Mouse (Mus musculus): ENCODE results near the gene Hmgn1. TPM values are rescaled to one million over a fixed set of nuclear protein-coding genes. Genes with fewer than 3 reads are reported as not detected.

Gene Hmgn1
- 351 and 391 TPM in 2 replicates for total RNA-seq (2017)

DNA sequence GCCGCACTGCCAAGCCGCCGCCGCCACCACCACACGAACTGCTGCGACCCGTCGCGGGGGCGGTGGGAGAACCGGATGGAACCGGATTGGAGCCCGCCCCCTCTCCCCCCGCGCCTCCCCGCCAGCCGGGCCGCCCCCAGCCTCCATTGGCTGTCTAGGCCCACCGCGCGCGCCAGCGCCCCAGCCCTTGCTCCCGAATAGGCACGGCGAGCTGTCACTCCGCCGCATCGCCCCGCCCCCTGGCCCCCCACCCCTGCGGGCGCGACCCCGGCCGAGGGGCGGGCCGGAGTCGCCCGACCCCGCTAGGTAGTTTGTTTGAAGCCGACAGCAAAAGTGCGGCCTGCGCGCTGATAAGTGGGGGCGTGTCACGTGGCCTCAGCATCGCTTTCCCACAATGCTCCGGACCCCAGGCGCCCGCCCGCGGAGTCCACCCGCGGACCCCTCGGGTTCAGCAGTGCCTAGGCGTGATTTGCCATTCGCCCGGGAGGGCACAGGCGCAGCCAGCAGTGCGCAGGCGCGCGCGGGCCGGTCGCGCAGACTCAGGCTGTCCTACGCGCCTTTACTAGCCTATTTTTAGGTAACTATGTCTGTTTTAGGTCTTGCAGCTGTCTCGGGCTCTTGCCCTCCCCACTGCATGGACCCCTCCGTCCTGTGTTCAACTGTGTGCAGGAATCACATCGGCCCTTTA, at the start of gene Hmgn1:
Gene Hmgn1, minus strand, starts transcription at position 73 of the 688 bp plus-strand sequence.
- peak; percentile 90 to 91 for ATAC-seq (replicated peaks in 1 of 2; ENCODE audit: insufficient read depth in 1 of 2, low FRiP score in 2 of 2, low TSS enrichment in 1 of 2, low read depth in 1 of 2, poor library complexity in 2 of 2, severe bottlenecking in 2 of 2)

DNA sequence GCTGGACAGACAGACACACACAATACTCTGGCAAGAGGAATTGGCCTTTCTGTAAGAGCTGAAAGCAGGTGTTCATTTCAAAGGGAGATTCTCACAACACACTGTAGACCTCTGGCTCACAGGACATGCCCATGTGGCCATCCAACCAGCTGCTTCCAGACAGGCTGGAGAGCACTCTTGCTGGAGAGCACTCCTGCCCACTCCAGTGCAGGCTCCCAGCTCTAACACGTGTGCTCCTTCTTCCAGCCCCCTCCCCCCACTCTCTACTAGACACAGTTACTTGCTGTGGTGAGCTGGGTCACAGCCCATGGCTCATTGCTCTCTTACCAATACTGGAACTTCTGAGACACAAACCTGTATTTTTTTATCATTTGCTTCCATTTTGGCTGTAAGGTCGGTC, 47.9 kb upstream of the Hmgn1 start:
- no peak for ATAC-seq (replicated peaks in 1 of 2; ENCODE audit: insufficient read depth in 1 of 2, low FRiP score in 2 of 2, low TSS enrichment in 1 of 2, low read depth in 1 of 2, poor library complexity in 2 of 2, severe bottlenecking in 2 of 2)

DNA sequence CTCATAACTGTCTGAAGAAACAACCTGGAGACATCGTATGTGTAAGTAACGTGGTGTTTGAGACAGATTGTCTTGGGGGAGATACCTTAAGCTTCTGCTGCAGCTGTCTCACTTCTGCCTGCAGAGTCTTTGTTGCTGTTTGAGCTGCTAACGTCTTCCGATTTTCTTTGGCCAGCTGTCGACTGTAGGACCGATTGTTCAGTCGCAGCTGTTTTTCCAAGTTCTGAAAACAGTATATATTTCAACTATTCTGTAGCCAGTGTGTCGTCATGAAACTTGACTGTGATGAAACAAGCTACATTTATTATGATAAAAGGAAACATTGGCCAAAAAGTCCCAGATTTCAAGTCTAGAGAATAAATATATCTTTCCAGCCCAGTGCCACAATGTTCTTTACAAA, 46.1 kb upstream of the Hmgn1 start:
- no peak for ATAC-seq (replicated peaks in 1 of 2; ENCODE audit: insufficient read depth in 1 of 2, low FRiP score in 2 of 2, low TSS enrichment in 1 of 2, low read depth in 1 of 2, poor library complexity in 2 of 2, severe bottlenecking in 2 of 2)

DNA sequence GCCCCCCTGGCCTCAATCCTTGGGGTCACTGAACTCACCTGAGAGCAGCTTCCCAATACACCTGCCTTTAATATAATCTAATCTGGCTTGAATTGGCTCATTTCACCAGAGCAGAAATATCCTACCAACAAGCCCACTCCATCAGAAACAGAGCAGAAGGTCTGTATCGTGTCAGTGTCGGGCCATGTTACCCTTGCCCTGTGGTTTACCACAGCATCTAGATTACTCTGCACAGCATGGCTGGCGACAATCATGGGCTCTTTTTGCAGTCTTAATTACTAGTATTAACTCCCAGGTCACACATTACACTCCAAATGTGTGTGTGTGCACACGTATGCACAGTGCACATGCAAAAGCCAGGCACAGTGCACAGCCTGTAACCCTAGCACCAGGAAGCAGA, 41.3 kb upstream of the Hmgn1 start:
- no peak for ATAC-seq (replicated peaks in 1 of 2; ENCODE audit: insufficient read depth in 1 of 2, low FRiP score in 2 of 2, low TSS enrichment in 1 of 2, low read depth in 1 of 2, poor library complexity in 2 of 2, severe bottlenecking in 2 of 2)

DNA sequence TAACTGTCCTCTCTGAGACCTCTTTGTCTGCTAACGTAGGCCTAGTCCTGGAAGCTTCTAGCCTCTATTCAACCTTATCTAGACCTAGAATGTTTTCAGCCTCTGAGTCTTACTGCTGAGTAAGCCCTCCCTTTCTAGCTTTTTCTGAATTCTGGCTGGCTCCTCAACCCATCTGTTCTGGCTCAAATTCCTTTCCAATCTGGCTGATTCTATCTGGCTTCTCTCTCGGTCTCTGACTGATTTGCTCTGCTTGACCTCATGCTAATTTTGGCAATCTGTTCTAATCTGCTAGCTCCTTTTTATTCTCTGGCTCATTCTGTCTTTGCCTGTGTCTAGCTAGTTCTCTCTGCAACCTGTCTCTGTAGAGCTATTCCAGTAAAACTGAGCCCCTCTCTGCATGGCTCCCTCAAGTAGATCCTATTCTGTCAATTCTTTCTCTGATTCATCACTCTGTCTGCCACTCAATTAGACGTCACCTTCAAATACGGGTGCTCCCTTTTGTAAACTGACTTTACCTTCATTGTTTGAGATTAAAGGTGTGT, 38.3 kb upstream of the Hmgn1 start:
- ATAC-seq (replicated peaks in 1 of 2; ENCODE audit: insufficient read depth in 1 of 2, low FRiP score in 2 of 2, low TSS enrichment in 1 of 2, low read depth in 1 of 2, poor library complexity in 2 of 2, severe bottlenecking in 2 of 2) = no peak

DNA sequence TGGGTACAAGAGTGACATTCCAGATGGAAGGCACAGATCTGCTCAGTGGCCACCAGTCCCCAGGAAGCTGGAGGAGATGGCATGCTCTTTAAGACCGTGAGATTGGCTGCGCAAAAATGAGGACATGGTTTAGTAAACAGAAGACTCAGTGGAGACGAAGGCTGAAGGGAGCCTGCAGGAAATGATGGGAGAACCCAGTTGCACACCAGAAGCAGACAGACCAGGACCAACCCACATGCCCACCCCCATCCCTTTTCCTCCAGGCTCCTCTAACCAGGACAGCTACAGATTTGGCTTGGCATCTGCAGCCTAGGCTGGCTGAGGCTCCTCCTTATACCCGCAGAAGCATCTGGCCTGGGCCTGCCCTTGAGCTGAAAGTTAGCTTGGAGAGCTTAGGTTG, 33.8 kb upstream of the Hmgn1 start:
- ATAC-seq (replicated peaks in 1 of 2; ENCODE audit: insufficient read depth in 1 of 2, low FRiP score in 2 of 2, low TSS enrichment in 1 of 2, low read depth in 1 of 2, poor library complexity in 2 of 2, severe bottlenecking in 2 of 2) = no peak

DNA sequence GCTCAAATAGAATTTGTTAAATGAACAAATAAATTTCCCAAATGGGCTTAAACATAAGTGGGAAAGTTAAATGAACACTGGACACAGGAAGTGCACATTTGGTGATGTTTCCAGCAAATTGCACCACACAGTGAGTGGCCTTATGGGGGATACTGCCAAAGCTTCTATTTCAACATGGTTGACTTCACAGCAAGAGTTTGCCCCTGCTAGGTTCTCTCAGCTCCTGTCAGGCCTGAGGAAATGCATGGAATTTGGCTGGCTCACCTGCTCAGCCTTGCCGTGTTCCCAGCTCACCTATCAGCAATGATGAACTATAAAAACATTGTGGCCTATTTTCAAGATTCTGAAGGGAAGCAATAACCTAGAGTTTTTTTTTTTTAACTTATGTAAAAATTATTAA, 33.4 kb upstream of the Hmgn1 start:
- ATAC-seq (replicated peaks in 1 of 2; ENCODE audit: insufficient read depth in 1 of 2, low FRiP score in 2 of 2, low TSS enrichment in 1 of 2, low read depth in 1 of 2, poor library complexity in 2 of 2, severe bottlenecking in 2 of 2) = no peak

DNA sequence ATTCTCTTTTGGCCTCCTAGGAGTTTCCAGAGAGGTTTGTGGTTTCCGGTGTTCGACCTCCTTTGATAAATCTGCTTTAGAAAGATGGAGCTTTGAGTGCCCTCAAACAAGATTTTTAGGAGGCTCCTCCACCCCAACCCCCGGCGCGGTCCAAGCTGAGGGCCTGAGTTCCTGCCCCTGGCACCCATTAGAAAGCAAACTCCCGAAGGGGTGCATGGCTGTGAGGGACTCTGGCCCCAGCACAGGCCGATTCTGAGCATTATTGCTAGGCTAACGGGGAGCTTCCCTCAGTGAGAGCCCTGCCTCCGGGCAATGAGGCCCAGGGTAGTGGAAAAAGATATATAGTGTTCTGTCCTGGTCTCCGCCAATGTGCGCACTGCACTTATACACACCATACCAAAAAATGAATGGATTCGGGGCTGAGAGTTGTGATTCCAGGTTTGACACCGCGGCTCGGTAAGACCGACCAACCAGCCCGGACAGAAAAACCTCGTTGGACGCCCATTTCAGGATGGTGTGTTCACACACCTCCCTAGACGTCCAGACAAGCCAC, 32.3 kb upstream of the Hmgn1 start:
- ATAC-seq (replicated peaks in 1 of 2; ENCODE audit: insufficient read depth in 1 of 2, low FRiP score in 2 of 2, low TSS enrichment in 1 of 2, low read depth in 1 of 2, poor library complexity in 2 of 2, severe bottlenecking in 2 of 2) = peak in 1 of 2 experiments; percentile 9; a peak in 1 of 4 replicates

DNA sequence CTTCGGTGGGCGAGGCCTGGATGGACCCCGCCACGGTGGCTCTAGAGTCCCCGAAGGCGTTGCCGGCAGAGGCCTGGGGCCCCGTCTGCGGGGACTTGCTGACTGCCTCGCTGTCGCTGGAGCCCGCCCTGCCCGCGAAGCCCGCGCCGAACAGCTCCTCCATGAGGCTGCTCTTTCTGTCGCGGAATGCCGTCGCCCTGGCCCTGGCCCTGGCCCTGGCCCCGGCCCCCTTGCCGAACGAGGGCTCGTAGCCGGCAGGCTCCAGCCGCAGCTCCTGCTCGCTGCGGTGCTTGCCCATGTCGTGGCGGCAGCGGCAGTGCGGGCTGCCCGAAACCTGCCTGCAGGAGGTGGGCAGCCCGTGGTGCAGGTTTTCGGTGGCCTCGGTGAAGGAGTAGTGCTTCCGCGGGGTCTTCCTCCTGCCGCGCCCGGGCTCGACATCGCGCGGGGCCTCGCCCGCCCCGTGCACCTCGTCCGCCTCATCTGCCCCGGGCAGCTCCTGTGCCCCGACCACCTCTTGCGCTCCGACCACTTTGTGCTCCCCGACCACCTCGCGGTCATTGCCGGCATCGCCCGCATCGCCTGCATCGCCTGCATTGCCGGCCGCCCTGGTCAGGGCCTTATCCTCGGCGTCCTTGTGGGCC, 31.7 kb upstream of the Hmgn1 start:
- peak; percentile 60 to 84; a peak in 3 of 4 replicates for ATAC-seq (replicated peaks in 1 of 2; ENCODE audit: insufficient read depth in 1 of 2, low FRiP score in 2 of 2, low TSS enrichment in 1 of 2, low read depth in 1 of 2, poor library complexity in 2 of 2, severe bottlenecking in 2 of 2)

DNA sequence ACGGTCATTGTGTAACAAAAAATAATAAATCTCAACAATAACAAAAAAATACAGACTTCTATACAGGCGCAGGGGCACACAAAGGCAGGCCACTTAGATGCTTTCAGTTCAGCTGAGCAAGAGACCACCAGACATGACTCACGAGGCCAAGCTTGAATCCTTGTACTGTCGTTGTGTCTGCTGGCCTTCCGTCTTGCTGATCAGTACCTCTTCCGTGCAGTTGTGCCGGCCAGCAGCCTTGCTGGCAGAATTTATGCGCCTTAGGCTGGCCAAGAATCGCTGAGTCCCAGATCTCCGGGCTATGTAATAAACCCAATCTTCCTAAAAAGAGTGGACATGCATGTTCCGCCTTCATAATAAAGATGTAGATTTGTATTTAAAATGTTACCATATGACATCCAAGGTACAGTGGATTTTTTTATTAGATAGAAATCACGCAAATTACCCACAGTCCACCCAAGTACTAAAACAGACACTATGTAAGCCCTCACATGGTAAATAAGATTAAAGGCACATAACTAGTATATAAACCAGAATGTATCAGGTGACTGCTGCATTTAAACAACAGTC, 31.1 kb upstream of the Hmgn1 start:
- no peak for ATAC-seq (replicated peaks in 1 of 2; ENCODE audit: insufficient read depth in 1 of 2, low FRiP score in 2 of 2, low TSS enrichment in 1 of 2, low read depth in 1 of 2, poor library complexity in 2 of 2, severe bottlenecking in 2 of 2)

DNA sequence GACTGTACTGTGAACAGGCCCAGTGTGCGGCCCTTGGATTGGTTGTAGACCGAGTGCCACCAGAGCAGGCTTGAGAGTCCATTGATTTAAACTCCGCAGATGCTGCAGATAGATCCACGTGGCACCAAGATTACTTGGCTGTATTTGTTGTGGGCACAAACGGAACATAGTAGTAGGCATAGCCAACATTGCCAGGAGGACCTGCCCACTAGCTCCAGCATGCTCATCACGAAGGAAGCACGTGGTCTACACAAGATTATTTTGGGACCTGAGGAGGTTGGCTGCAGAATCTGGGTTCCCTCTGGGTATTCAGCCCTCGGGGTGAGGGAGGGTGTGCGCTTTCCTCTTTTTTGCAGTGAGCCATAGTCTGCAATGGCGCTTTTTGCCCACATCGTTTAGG, 29.6 kb upstream of the Hmgn1 start:
- no peak for ATAC-seq (replicated peaks in 1 of 2; ENCODE audit: insufficient read depth in 1 of 2, low FRiP score in 2 of 2, low TSS enrichment in 1 of 2, low read depth in 1 of 2, poor library complexity in 2 of 2, severe bottlenecking in 2 of 2)

DNA sequence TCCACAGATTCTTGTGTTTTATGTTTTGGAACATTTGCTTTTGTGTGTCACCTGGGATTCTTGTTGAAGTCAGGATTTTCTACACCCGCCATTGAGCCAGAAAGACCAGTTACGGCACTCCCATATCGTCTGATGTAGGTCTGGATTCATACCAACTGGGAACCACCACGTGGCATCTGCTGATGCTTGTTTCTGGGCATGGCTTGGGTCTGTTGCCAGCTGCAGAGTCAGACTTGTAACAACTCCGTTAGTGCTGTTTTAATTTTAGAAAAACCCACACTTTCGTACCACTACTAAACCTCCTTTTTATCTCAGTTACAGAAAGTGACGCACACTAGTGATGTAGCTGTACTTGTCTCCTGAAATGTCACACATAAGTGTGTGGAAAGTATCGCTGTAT, 28.5 kb upstream of the Hmgn1 start:
- no peak for ATAC-seq (replicated peaks in 1 of 2; ENCODE audit: insufficient read depth in 1 of 2, low FRiP score in 2 of 2, low TSS enrichment in 1 of 2, low read depth in 1 of 2, poor library complexity in 2 of 2, severe bottlenecking in 2 of 2)

DNA sequence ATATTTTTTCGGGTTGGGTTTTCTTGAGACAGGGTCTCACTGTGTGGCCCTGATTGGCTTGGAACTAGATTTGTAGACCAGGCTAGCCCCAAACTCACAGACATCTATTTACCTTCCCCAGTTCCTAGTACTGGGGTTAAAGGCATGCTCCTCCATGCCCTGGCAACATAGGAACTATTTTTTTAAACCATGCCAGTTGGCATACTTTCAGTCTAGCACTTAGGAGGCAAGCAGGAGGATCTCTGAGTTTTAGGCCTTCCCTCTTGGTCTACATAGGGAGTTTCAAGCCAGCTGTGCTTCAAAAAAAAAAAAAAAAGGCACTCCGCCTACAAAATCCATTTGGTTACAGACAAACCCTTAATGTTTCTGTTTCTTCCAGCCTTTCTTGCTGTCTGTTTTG, 26.9 kb upstream of the Hmgn1 start:
- no peak for ATAC-seq (replicated peaks in 1 of 2; ENCODE audit: insufficient read depth in 1 of 2, low FRiP score in 2 of 2, low TSS enrichment in 1 of 2, low read depth in 1 of 2, poor library complexity in 2 of 2, severe bottlenecking in 2 of 2)

DNA sequence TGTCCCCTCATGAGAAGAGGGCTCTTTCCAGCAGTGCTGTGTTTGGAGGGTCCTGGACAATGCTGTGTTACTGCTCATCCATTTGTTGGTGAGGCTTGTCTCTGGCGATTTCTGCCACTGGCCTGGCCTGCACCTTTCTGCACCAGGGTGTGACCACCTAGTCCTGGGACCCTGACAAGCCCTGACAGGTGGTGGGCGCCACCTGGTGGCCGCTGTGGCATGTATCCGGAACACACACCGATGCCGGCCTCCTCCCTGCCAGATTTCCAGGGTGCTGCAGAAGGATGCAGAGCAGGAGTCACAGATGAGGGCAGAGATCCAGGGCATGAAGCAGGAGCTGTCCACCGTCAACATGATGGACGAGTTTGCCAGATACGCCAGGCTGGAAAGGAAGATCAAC, 24.0 kb upstream of the Hmgn1 start:
- peak; percentile 71; a peak in 3 of 4 replicates for ATAC-seq (replicated peaks in 1 of 2; ENCODE audit: insufficient read depth in 1 of 2, low FRiP score in 2 of 2, low TSS enrichment in 1 of 2, low read depth in 1 of 2, poor library complexity in 2 of 2, severe bottlenecking in 2 of 2)

DNA sequence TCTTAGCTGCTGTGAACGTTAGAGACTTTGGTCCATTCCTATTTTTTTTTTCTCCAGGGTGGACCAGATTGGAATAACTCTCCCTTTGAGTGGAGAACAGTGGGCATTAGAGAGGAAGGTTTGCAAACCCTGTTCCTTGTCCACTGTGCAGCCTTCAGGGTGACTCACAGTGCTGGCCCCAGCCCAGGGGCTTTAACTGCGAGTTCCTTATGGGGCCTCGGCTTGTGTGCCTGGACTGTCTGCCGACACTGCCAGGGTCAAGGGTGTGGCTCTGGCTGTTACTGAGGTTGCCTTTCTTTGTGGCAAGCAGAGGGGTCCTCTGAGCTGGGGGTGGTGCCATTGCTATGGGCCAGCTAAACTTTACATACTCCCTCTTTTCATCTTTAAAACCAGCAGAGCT, 23.5 kb upstream of the Hmgn1 start:
- no peak for ATAC-seq (replicated peaks in 1 of 2; ENCODE audit: insufficient read depth in 1 of 2, low FRiP score in 2 of 2, low TSS enrichment in 1 of 2, low read depth in 1 of 2, poor library complexity in 2 of 2, severe bottlenecking in 2 of 2)

DNA sequence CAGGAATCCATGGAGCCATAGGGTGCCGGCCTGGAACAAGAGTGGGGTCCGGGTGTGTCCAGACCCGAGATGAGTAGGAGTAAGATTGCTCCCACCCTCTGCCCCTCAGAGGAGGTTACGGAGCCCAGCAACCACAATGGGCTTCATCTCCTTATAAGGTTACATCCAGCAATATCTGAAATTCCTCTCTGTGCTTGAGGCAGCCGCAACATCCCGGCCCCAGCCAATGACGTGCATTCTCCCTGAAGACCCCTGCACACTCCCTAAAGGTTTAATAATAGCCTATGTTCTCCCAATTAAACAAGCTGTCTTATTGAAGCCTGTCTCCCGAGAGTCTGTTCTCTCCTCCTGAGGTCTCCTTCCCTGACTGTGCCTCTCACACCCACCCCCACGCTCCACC, 21.8 kb upstream of the Hmgn1 start:
- ATAC-seq (replicated peaks in 1 of 2; ENCODE audit: insufficient read depth in 1 of 2, low FRiP score in 2 of 2, low TSS enrichment in 1 of 2, low read depth in 1 of 2, poor library complexity in 2 of 2, severe bottlenecking in 2 of 2) = no peak

DNA sequence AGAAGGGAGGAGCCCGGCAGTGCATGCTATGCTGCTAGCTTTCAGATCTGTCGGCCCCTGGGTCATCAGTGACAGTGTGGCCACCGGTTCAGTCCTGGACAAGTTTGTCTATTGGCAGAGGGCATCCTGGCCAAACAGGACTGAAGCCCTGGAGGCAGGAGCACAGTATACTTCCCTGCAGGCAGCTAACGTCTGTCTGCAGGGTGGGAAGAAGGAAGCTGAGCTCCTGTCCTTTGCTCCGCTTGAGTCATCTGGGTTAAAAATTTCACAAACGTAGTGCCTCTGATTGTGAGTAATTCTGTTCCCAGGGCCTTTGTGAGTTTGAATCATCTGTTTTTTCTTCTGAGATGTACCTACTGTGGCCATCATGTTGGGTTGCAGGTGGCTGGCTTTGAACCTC, 21.3 kb upstream of the Hmgn1 start:
- ATAC-seq (replicated peaks in 1 of 2; ENCODE audit: insufficient read depth in 1 of 2, low FRiP score in 2 of 2, low TSS enrichment in 1 of 2, low read depth in 1 of 2, poor library complexity in 2 of 2, severe bottlenecking in 2 of 2) = no peak

DNA sequence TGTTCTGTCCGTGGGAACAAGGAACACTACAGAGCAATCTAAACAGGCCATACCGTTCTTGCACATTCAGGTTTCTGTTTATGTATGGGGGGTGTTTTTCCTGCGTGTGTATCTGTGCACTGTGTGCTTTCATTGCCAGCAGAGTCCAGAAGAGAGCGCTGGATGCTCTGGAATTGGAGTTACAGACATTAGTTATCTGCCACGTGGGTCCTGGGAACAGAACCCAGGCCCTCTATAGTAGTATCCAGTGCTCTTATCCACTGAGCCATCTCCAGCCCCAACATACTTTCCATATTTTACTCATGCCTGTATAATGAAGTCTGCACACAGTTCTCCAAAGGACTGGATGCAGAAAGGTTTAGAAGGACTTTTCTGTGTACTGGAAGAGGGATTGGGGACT, 18.3 kb upstream of the Hmgn1 start:
- ATAC-seq (replicated peaks in 1 of 2; ENCODE audit: insufficient read depth in 1 of 2, low FRiP score in 2 of 2, low TSS enrichment in 1 of 2, low read depth in 1 of 2, poor library complexity in 2 of 2, severe bottlenecking in 2 of 2) = no peak
